Mouse (Mus musculus) B cell, adult (primary cell): ENCODE results near the gene Pls3. TPM values are rescaled to one million over a fixed set of nuclear protein-coding genes. Genes with fewer than 3 reads are reported as not detected.

Experiments
- total RNA-seq: library from RNA; stranded (reverse); gene quantifications from 4 replicates; pipeline ENCODE4 v1.2.4, GENCODE M21; 2023; ENCODE audit not compliant: inconsistent age

Gene Pls3
- total RNA-seq, result 0.21 to 0.51 TPM in 2 of 4 replicates, not detected in the others

DNA sequence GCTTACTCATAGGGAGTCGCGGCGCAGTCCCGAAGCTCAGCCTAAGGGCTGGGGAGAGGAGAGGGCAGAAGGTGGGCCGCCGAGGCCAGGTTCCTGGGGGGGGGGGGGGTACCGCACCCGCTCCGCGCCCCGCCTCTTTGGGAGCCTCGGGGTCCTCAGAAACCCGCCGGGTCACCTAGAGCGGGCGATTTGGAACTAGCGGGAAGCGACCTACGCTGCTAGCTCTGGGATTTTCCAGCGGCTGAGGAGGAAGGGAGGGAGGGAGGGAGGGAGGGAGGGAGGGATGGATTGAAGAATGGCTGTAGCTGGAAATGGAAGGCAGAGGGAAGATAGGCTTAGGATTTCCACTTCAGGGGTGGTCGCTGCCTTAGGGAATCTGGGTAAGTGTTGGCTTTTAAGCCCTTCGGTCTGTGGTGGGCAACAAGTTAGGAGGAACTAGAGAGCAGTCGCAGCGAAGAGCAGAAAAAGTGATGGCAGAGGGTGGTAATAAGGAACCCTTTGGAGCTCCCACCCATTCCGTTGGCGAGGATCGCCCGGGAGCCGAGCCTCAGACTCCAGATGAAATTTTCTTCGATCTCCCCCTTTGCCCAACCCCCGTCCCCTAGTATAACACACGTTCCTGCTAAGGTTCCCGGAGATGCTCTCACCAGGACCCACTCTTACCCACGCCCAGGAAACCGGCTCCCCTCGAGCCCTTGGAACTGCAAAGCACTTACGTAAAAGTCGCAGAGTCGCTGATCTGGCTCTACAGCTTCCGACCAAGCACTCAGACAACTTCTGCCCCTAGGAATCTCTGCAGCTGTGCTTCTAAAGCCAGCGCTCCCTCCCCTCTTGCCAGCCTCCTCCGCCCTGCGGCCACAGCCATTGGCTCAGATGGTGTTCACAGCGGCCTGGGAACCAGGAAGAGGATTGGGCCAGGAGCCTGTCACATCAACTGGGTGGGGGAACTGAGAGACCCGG lies at the start of gene Pls3:
TSS of gene Pls3 (minus strand) at position 851 of the 960 bp plus-strand sequence.

